Mouse (Mus musculus) forebrain, postnatal 0 days (tissue): ENCODE data around the gene Slc35e3. TPM values are rescaled to one million over a fixed set of nuclear protein-coding genes. Genes with fewer than 3 reads are reported as not detected.
"Not testable (repeated sequence)": the region's sequence is repeated elsewhere in the genome, so short reads cannot be mapped to it uniquely, and the experiment has no call there.

Source experiments
- ATAC-seq: fragments of 200-750 bp; cut with Nextera tagmentation; 2 replicates; pipeline ENCODE4 v1.8.0; 2017; ENCODE audit warnings: mild to moderate bottlenecking, moderate library complexity
- DNase-seq: peaks from one replicate; pipeline ENCODE4 v3.0.0-alpha.2; 2015
- H3K27ac ChIP-seq: fragments of 300-500 bp; sonication (generic); 2 replicates; pipeline ENCODE4 v1.5.1; 2014; ENCODE audit warnings: low read depth, mild to moderate bottlenecking, antibody characterized with exemption, low read length, moderate library complexity, mixed read lengths
- H3K27me3 ChIP-seq: fragments of 300-500 bp; sonication (generic); 2 replicates; pipeline ENCODE4 v1.6.1; 2014; ENCODE audit warnings: mild to moderate bottlenecking, low read length, mixed read lengths; ENCODE audit not compliant: insufficient read depth
- H3K36me3 ChIP-seq: fragments of 300-500 bp; sonication (generic); 2 replicates; pipeline ENCODE4 v1.6.1; 2014; ENCODE audit warnings: mild to moderate bottlenecking, moderate library complexity; ENCODE audit not compliant: insufficient read depth
- H3K4me1 ChIP-seq: fragments of 300-500 bp; sonication (generic); 2 replicates; pipeline ENCODE4 v1.6.1; 2014; ENCODE audit warnings: antibody characterized with exemption; ENCODE audit not compliant: insufficient read depth
- H3K4me2 ChIP-seq: fragments of 300-500 bp; sonication (generic); 2 replicates; pipeline ENCODE4 v1.6.1; 2014; ENCODE audit warnings: low read depth, mild to moderate bottlenecking, moderate library complexity
- H3K4me3 ChIP-seq: fragments of 300-500 bp; sonication (generic); 2 replicates; pipeline ENCODE4 v1.5.1; 2014; ENCODE audit warnings: low read depth, low read length, mixed read lengths
- H3K9ac ChIP-seq: fragments of 300-500 bp; sonication (generic); 2 replicates; pipeline ENCODE4 v1.6.1; 2014; ENCODE audit warnings: mild to moderate bottlenecking
- H3K9me3 ChIP-seq: fragments of 300-500 bp; sonication (generic); 2 replicates; pipeline ENCODE4 v1.6.1; 2016; ENCODE audit warnings: low read length
- CTCF ChIP-seq: sonication (generic); IDR thresholded peaks from 2 replicates; pipeline ENCODE4 v1.5.1; 2016; ENCODE audit warnings: antibody characterized with exemption, control low read depth, low read depth
- WGBS: fragments of 180-500 bp; shearing (Covaris S2); extraction: QIAGEN DNeasy Blood & Tissue Kit; methylation state at CpG from one replicate; pipeline ENCODE4 v1.1.7; 2014; 5-methylcytosine and 5-hydroxymethylcytosine counted together
- polyA plus RNA-seq: library from polyadenylated mRNA; unstranded; fragments of >200 nt; fragmentation: Nextera tagmentation; extraction: Ambion mirVana; gene quantifications from 2 replicates; pipeline ENCODE4 v1.2.1, GENCODE M21; 2015
- total RNA-seq: library from RNA; depleted of rRNA; stranded (reverse); fragments of >200 nt; gene quantifications from 2 replicates; pipeline ENCODE4 v1.2.3, GENCODE M21; 2014

Slc35e3 gene
- total and polyA plus RNA-seq, 2 experiments from 2014 or later = 22.9 to 28.3 TPM

DNA sequence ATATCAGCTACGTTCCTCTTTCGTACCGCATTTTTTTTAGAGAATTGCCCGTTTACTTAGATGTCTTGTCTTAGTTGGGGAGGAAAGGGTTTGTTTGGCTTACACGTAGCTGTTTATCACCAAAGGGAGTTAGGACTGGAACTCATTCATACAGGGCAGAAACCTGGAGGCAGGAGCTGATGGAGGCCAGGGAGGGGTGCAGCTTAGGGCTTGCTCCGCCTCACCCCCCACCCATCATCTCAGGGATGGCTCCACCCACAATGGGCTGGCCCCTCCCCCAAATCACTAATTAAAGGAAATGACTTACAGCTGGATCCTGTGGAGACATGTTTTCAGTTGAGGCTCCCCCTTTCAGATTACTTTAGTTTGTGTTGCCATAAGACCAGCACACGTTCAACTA lies 1.5 kb upstream of the Slc35e3 start:
- Histone ChIP-seq H3K4me1 (peaks cover 10% of the 10 kb centered on the region), H3K4me2 (no peak overlapping the region), H3K27me3 (no peaks in the 10 kb centered on the region), H3K27ac (no peak overlapping the region), H3K4me3 (no peak overlapping the region), H3K36me3 (peaks cover 27% of the 10 kb centered on the region), H3K9me3 (no peaks in the 10 kb centered on the region), H3K9ac (no peak overlapping the region)
- no peak for DNase-seq
- TF ChIP-seq CTCF = no peak
- ATAC-seq = no peak
- WGBS = 93% methylated on average over 7 of the region's 7 CpGs

DNA sequence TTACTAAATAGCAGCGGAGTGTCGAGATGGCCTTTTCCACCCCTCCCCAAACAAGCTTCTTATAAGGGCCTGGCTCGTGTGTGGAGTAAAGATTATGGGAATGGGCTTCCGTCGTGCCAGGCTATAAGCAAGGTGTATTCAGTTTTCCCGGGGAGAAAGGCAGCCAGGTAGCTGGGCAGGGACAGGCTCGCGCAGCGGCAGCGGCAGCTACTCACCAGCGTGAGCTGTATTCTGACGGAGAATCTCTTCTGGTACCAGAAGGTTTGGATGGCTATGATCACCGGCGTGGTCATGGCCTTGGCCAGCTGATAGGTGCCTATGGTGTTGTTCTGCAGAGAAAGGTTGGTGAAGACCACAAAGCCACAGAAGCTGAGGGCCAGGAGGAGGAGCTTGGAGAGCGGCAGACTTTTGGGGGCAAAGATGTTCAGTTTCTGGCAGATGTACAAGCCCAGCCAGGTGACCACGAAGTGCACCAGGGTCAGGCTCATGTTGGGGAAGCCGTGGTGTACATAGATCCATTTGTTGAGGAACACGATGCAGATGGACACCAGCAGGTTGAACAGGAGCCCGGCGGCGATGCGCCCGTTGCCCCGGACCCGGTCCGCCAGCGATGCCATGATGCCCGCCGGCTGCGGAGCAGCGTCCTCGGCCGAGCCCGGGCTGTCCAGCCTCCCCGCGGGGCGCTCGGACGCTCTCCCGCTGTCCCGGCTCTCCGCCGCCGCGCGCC lies 432 bp downstream of the Slc35e3 start:
- H3K27ac ChIP-seq, H3K9me3 ChIP-seq, H3K4me1 ChIP-seq, H3K27me3 ChIP-seq: not testable (repeated sequence)
- DNase-seq (peak; percentile 46), ATAC-seq (peak; percentile 66)
- peak overlapping the region; percentile 59 for H3K4me3 ChIP-seq
- H3K36me3 ChIP-seq = peaks cover 21% of the 10 kb centered on the region
- H3K4me2 ChIP-seq = peak overlapping the region; percentile 72
- WGBS = 1% methylated on average over 14 of the region's 46 CpGs
- H3K9ac ChIP-seq = peak overlapping the region; percentile 65

DNA sequence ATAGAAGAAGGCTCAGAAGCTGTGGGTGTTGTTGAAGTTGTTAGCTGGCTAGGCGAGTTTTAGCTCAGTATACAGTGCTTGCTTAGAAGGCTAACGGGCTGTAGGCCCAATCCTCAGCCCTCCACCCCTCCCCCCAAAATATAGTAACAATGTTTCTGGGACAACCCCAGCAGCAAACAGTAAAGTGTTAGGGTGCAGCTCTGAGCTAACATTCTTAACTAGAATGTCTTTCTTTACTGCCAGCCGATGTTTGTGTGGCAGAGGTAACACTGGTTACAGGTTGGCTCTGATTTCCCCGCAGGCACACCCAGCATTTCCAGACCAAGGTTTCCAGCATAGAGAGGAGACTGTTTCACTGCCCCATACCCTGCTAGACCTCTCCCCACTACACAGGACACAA lies 2.2 kb downstream of the Slc35e3 start:
- Histone ChIP-seq H3K9me3 (no peaks in the 10 kb centered on the region), H3K36me3 (peaks cover 26% of the 10 kb centered on the region), H3K4me3 (no peak overlapping the region), H3K27me3 (no peaks in the 10 kb centered on the region), H3K9ac (no peak overlapping the region), H3K4me2 (0 out of 2 replicates have a peak overlapping the region, but pooled peaks have one; percentile 72), H3K4me1 (peaks cover 10% of the 10 kb centered on the region), H3K27ac (no peak overlapping the region)
- no peak for ATAC-seq
- no peak for TF ChIP-seq CTCF
- DNase-seq = no peak
- 83% methylated on average over 4 of the region's 4 CpGs for WGBS

DNA sequence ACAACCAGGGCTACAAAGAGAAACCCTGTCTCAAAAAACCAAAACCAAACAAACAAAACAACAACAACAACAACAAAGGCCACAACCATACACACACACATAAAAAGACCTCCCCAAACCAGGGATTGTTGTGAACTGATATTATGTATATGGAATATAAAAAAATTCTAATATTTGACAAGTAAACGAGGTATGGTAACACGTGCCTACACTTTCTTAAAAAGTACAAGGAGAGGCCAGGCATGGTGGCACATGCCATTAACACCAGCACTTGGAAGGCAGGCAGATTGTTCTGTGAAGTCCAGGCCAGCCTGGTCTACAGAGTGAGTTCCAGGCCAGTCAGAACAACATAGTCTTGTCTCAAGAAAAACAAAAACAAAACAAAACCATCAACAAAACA lies 3.0 kb downstream of the Slc35e3 start:
- Histone ChIP-seq H3K9ac (no peak overlapping the region), H3K4me3 (no peak overlapping the region), H3K9me3 (no peaks in the 10 kb centered on the region), H3K4me1 (peaks cover 10% of the 10 kb centered on the region), H3K27me3 (no peaks in the 10 kb centered on the region), H3K36me3 (peaks cover 28% of the 10 kb centered on the region), H3K4me2 (no peak overlapping the region), H3K27ac (no peak overlapping the region)
- ATAC-seq (no peak), DNase-seq (no peak)
- 94% methylated on average over 2 of the region's 2 CpGs for WGBS
- TF ChIP-seq CTCF = no peak

- no peak for TF ChIP-seq CTCF
- peaks cover 10% of the 10 kb centered on the region for H3K4me1 ChIP-seq
- no peak for ATAC-seq
- 94% methylated on average over 4 of the region's 4 CpGs for WGBS
- DNase-seq = no peak
- no peaks in the 10 kb centered on the region for H3K9me3 ChIP-seq
- H3K4me3 ChIP-seq = no peak overlapping the region
- no peak overlapping the region for H3K4me2 ChIP-seq
- no peaks in the 10 kb centered on the region for H3K27me3 ChIP-seq
- no peak overlapping the region for H3K9ac ChIP-seq
- peaks cover 32% of the 10 kb centered on the region for H3K36me3 ChIP-seq
- H3K27ac ChIP-seq = no peak overlapping the region
Measured at GRCm38 (mm10) chr10:117742618-117743017, 3.5 kb downstream of the Slc35e3 start.

- no peaks in the 10 kb centered on the region for H3K27me3 ChIP-seq
- WGBS = 89% methylated on average over 15 of the region's 15 CpGs
- H3K4me2 ChIP-seq = no peak overlapping the region
- peaks cover 39% of the 10 kb centered on the region for H3K36me3 ChIP-seq
- no peak overlapping the region for H3K9ac ChIP-seq
- no peak for DNase-seq
- no peak overlapping the region for H3K27ac ChIP-seq
- H3K4me3 ChIP-seq = no peak overlapping the region
- H3K4me1 ChIP-seq = peaks cover 10% of the 10 kb centered on the region
- TF ChIP-seq CTCF = no peak
- no peak for ATAC-seq
- no peaks in the 10 kb centered on the region for H3K9me3 ChIP-seq
Measured at GRCm38 (mm10) chr10:117741698-117742475, 4.3 kb downstream of the Slc35e3 start.

- Histone ChIP-seq H3K9me3 (no peaks in the 10 kb centered on the region), H3K27me3 (no peaks in the 10 kb centered on the region), H3K9ac (no peak overlapping the region), H3K4me3 (no peak overlapping the region), H3K4me2 (no peak overlapping the region), H3K36me3 (peaks cover 47% of the 10 kb centered on the region), H3K27ac (no peak overlapping the region), H3K4me1 (peaks cover 10% of the 10 kb centered on the region)
- no peak for TF ChIP-seq CTCF
- WGBS = 90% methylated on average over 9 of the region's 9 CpGs
- no peak for ATAC-seq
- no peak for DNase-seq
Measured at GRCm38 (mm10) chr10:117740921-117741320, 5.2 kb downstream of the Slc35e3 start.
